Mouse (Mus musculus): ENCODE results near the gene Ckap2.

DNA sequence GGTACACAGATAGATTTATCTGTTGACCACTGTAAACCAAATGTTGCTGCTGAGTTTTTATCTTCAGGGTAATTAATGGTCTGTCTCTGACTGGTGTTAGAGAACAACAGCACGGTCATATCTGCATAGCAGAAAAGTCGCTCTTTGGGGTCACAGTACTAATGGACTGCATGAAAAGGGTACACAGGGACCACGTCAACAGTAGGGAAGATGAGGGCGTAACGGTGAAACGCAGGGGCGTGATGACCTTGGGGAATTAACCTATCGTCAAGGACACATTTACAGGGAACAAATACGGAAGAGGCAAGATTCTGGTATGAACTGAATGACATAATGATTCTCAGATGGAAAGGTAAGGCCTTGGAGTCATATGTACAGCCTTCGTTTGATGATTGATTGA is 21.2 kb downstream of the Ckap2 start:
- no peak for TF ChIP-seq POLR2A (IDR thresholded peaks at IDR 0.05; ENCODE audit: low read depth, low read length)
- TF ChIP-seq CTCF (IDR thresholded peaks at IDR 0.05; ENCODE audit: extremely low read depth, insufficient read depth, insufficient read length, insufficient replicate concordance) = no peak

All from spleen, adult 2 months (tissue).